Mouse (Mus musculus) megakaryocyte, embryonic 14.5 days (primary cell): Measurements from ENCODE around the gene Hspa5.

Experiments
- FLI1 ChIP-seq: IDR thresholded peaks from 2 replicates; pipeline ENCODE4 v1.6.1; 2012; ENCODE audit warnings: low read length, inconsistent platforms, mixed read lengths
- GATA1 ChIP-seq: IDR thresholded peaks from 3 replicates; pipeline ENCODE4 v1.6.1; 2012; ENCODE audit warnings: mixed read lengths, low read length, inconsistent platforms, borderline replicate concordance

DNA sequence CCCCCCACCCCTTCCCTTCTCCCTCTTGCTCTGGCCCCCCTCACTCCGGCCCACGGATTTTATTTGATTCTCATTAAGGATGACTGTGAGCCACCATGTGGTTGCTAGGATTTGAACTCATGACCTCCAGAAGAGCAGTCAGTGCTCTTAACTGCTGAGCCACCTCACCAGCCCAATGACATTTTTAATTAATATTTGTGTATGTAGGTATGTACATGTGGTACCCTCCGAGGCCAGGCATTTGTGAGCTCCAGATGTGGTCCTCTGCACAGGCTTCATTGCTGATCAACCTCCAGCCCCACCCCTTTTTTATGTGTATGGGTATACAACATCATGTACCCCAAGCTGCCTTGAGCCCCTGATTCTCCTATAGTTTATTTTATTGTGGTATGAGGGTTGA lies 32.0 kb downstream of the Hspa5 start:
- no peak for TF ChIP-seq GATA1
- no peak for TF ChIP-seq FLI1
